15 mouse cellular contexts compared by ENCODE assay signal in the genomic region with DNA sequence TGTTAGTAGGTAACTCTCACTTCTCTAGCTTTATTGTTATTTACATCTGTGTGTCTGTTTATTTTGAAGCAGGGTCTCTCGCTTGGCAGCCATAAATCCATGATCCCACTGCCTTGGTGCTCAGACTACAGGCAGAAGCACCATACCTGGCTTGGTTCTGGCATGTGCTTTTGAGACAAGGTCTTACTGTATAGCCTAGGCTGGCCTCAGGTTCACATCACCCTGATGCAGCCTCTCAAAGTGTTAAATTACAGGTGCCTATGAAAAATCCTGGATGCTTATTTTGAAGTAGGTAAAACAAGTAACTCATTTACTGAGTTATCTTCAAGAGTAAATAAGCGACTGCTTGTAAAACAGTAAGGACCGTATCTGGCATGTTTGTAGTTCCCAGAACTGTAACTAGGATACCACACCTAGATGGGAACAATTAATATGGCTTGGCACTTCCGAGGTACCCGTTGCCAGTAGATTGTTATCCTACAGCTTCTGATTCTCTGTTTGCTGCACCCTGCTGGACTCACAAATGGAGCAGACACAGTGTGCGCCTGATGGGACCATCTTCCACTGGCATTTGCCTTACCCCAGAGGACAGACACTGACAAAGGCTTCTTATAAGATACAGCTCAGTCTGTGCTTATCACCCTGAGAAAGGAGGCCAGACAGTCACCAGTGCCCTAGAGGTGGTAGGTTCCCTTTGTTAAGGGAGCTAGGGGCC. TPM values are rescaled to one million over a fixed set of nuclear protein-coding genes. Genes with fewer than 3 reads are reported as not detected.
DNase-seq lines count a peak whose midpoint lies in the region; ATAC-seq and TF ChIP-seq lines count a peak whose summit lies in the region.
"Had no signal": no experiment of that assay in that cellular context is flagged by ENCODE, and none has a peak within 500 bp of the region (broad histone marks: within the 10 kb centered on the region; RNA-seq: fewer than 3 reads in every experiment).

No protein-coding gene starts in this region.

- no peaks in the 10 kb centered on the region for H3K27me3 ChIP-seq in heart, embryonic 12.5 days (replicated peaks)
- no peaks in the 10 kb centered on the region for H3K27me3 ChIP-seq in heart, embryonic 10.5 days (ENCODE audit: insufficient read depth, poor library complexity, severe bottlenecking)
- no peaks in the 10 kb centered on the region for H3K27me3 ChIP-seq in midbrain, embryonic 15.5 days (replicated peaks)
- H3K27me3 ChIP-seq in midbrain, embryonic 11.5 days (ENCODE audit: control insufficient read depth, insufficient read depth, low read length) = no peaks in the 10 kb centered on the region
- H3K27me3 ChIP-seq in stomach, embryonic 15.5 days (replicated peaks) = no peaks in the 10 kb centered on the region
- H3K27me3 ChIP-seq: hindbrain, embryonic 15.5 days; limb, embryonic 15.5 days; neural tube, embryonic 12.5 days; Patski had no signal

- DNase-seq in heart, embryonic 10.5 days (ENCODE audit: low spot score) = no peak
- DNase-seq in layer of hippocampus, adult 2 months (ENCODE audit: low spot score in 2 of 2) = no peak
- DNase-seq in layer of hippocampus, adult 18-20 months (ENCODE audit: low spot score in 2 of 2) = no peak
- DNase-seq in midbrain, embryonic 11.5 days (ENCODE audit: low spot score, missing footprints) = no peak
- DNase-seq in adipocyte (ENCODE audit: low spot score) = no peak

- no peak overlapping the region for H3K4me2 ChIP-seq in heart, embryonic 12.5 days
- no peak overlapping the region for H3K4me2 ChIP-seq in midbrain, embryonic 15.5 days
- H3K4me2 ChIP-seq in midbrain, embryonic 11.5 days = no peak overlapping the region
- no peak overlapping the region for H3K4me2 ChIP-seq in stomach, embryonic 15.5 days
- H3K4me2 ChIP-seq: hindbrain, embryonic 15.5 days; limb, embryonic 15.5 days; lung, embryonic 14.5 days; neural tube, embryonic 12.5 days had no signal

- H3K36me3 ChIP-seq in heart, embryonic 12.5 days = peaks cover 28% of the 10 kb centered on the region
- peaks cover 24% of the 10 kb centered on the region for H3K36me3 ChIP-seq in heart, embryonic 10.5 days
- no peaks in the 10 kb centered on the region for H3K36me3 ChIP-seq in midbrain, embryonic 15.5 days (replicated peaks)
- peaks cover 2% of the 10 kb centered on the region; the same call in 1 of the 2 replicates for H3K36me3 ChIP-seq in midbrain, embryonic 11.5 days (ENCODE audit: control insufficient read depth, insufficient read depth, low read length)
- peaks cover 9% of the 10 kb centered on the region; the same call in 1 of the 2 replicates for H3K36me3 ChIP-seq in stomach, embryonic 15.5 days
- H3K36me3 ChIP-seq: hindbrain, embryonic 15.5 days had no signal

- 0 out of 2 replicates have a peak, but pooled peaks cover 5% of the 10 kb centered on the region for H3K9me3 ChIP-seq in heart, embryonic 12.5 days (replicated peaks)
- H3K9me3 ChIP-seq in heart, embryonic 10.5 days = no peaks in the 10 kb centered on the region
- no peaks in the 10 kb centered on the region for H3K9me3 ChIP-seq in midbrain, embryonic 15.5 days
- no peaks in the 10 kb centered on the region for H3K9me3 ChIP-seq in midbrain, embryonic 11.5 days (ENCODE audit: control insufficient read depth, low read length)
- H3K9me3 ChIP-seq in stomach, embryonic 15.5 days = no peaks in the 10 kb centered on the region
- H3K9me3 ChIP-seq: hindbrain, embryonic 15.5 days; limb, embryonic 15.5 days; neural tube, embryonic 12.5 days had no signal

- no peak for ATAC-seq in heart, embryonic 12.5 days (ENCODE audit: insufficient number of reproducible peaks, low FRiP score)
- 0 out of 2 replicates have a peak, but pooled peaks have one; percentile 20 for ATAC-seq in midbrain, embryonic 15.5 days (replicated peaks)
- ATAC-seq in midbrain, embryonic 11.5 days (ENCODE audit: low FRiP score) = no peak
- ATAC-seq in stomach, embryonic 15.5 days (ENCODE audit: insufficient read depth, low FRiP score, low read depth) = peak; percentile 53; the same call in 1 of the 2 replicates

- peaks cover 21% of the 10 kb centered on the region for H3K4me1 ChIP-seq in heart, embryonic 12.5 days (replicated peaks)
- peaks cover 16% of the 10 kb centered on the region for H3K4me1 ChIP-seq in heart, embryonic 10.5 days
- H3K4me1 ChIP-seq in midbrain, embryonic 15.5 days = no peaks in the 10 kb centered on the region
- H3K4me1 ChIP-seq in midbrain, embryonic 11.5 days (ENCODE audit: control insufficient read depth, insufficient read depth, low read length) = no peaks in the 10 kb centered on the region
- peaks cover 8% of the 10 kb centered on the region for H3K4me1 ChIP-seq in stomach, embryonic 15.5 days
- H3K4me1 ChIP-seq: neural tube, embryonic 12.5 days had no signal

- no peak overlapping the region for H3K4me3 ChIP-seq in heart, embryonic 12.5 days
- no peak overlapping the region for H3K4me3 ChIP-seq in heart, embryonic 10.5 days
- no peak overlapping the region for H3K4me3 ChIP-seq in layer of hippocampus, adult 2 months
- H3K4me3 ChIP-seq in midbrain, embryonic 15.5 days = no peak overlapping the region
- H3K4me3 ChIP-seq in midbrain, embryonic 11.5 days (ENCODE audit: low read depth, low read length) = no peak overlapping the region
- H3K4me3 ChIP-seq in stomach, embryonic 15.5 days (replicated peaks) = no peak overlapping the region
- H3K4me3 ChIP-seq: embryonic facial prominence, embryonic 10.5 days; gastrocnemius, adult 2 months; hindbrain, embryonic 15.5 days; limb, embryonic 15.5 days; neural tube, embryonic 12.5 days had no signal

- WGBS in heart, embryonic 12.5 days = 78% methylated on average over 6 of the region's 6 CpGs
- WGBS in heart, embryonic 10.5 days = 84% methylated on average over 6 of the region's 6 CpGs
- WGBS in midbrain, embryonic 15.5 days = 90% methylated on average over 6 of the region's 6 CpGs
- 89% methylated on average over 6 of the region's 6 CpGs for WGBS in midbrain, embryonic 11.5 days
- 69% methylated on average over 6 of the region's 6 CpGs for WGBS in stomach, embryonic 15.5 days

- no peak for TF ChIP-seq CTCF in layer of hippocampus, adult 2 months (conservative IDR thresholded peaks at IDR 0.05)

- peak overlapping the region; percentile 7; the same call in 1 of the 2 replicates for H3K27ac ChIP-seq in heart, embryonic 12.5 days (ENCODE audit: poor library complexity, severe bottlenecking)
- no peak overlapping the region; the same call in 1 of the 2 replicates for H3K27ac ChIP-seq in heart, embryonic 10.5 days
- H3K27ac ChIP-seq in layer of hippocampus, adult 2 months = peak overlapping the region; percentile 36; the same call in 1 of the 2 replicates
- no peak overlapping the region for H3K27ac ChIP-seq in midbrain, embryonic 15.5 days
- H3K27ac ChIP-seq in midbrain, embryonic 11.5 days (ENCODE audit: low read depth, low read length) = no peak overlapping the region
- 0 out of 2 replicates have a peak overlapping the region, but pooled peaks have one; percentile 48 for H3K27ac ChIP-seq in stomach, embryonic 15.5 days
- H3K27ac ChIP-seq: embryonic facial prominence, embryonic 10.5 days; hindbrain, embryonic 15.5 days; limb, embryonic 15.5 days; neural tube, embryonic 12.5 days had no signal

- H3K9ac ChIP-seq in heart, embryonic 12.5 days = no peak overlapping the region
- no peak overlapping the region for H3K9ac ChIP-seq in midbrain, embryonic 15.5 days
- no peak overlapping the region for H3K9ac ChIP-seq in midbrain, embryonic 11.5 days (ENCODE audit: low read length)
- H3K9ac ChIP-seq in stomach, embryonic 15.5 days = no peak overlapping the region
- H3K9ac ChIP-seq: hindbrain, embryonic 15.5 days; limb, embryonic 15.5 days; lung, embryonic 14.5 days; neural tube, embryonic 12.5 days had no signal

RNA-seq across cellular contexts. Expression of a gene that starts 21.4 kb away (rescaled TPM):
- 73.2 and 74.6 TPM in 2 replicates for polyA plus RNA-seq in heart, embryonic 12.5 days (2016; fragmentation: Nextera tagmentation; extraction: Ambion mirVana)
- 68.8 and 73.9 TPM in 2 replicates for polyA plus RNA-seq in heart, embryonic 10.5 days (2016; fragmentation: Nextera tagmentation; extraction: Ambion mirVana)
- 100 to 1,000 TPM in 1 of 2 experiments, 10 to 100 TPM in 1; 97.6 to 117 TPM for total RNA-seq in layer of hippocampus, adult 2 months (2021)
- total RNA-seq in layer of hippocampus, adult 18-20 months (2021) = 10 to 100 TPM; 90.1 to 97.5 TPM
- polyA plus RNA-seq in midbrain, embryonic 15.5 days (2015; fragmentation: Nextera tagmentation; extraction: Ambion mirVana) = 173 and 193 TPM in 2 replicates
- polyA plus RNA-seq in midbrain, embryonic 11.5 days (2014; fragmentation: Nextera tagmentation; extraction: Ambion mirVana) = 62.6 and 63.4 TPM in 2 replicates
- polyA plus RNA-seq in stomach, embryonic 15.5 days (2015; fragmentation: Nextera tagmentation; extraction: Ambion mirVana) = 70.5 and 75.9 TPM in 2 replicates

RNA-seq across cellular contexts. Expression of a gene that starts 57.4 kb away (rescaled TPM):
- polyA plus RNA-seq in heart, embryonic 12.5 days (2016; fragmentation: Nextera tagmentation; extraction: Ambion mirVana) = 20.2 and 21.3 TPM in 2 replicates
- 7.9 and 9.5 TPM in 2 replicates for polyA plus RNA-seq in heart, embryonic 10.5 days (2016; fragmentation: Nextera tagmentation; extraction: Ambion mirVana)
- total RNA-seq in layer of hippocampus, adult 2 months (2021) = 10 to 100 TPM; 35.9 to 41.5 TPM
- total RNA-seq in layer of hippocampus, adult 18-20 months (2021) = 10 to 100 TPM; 41.6 to 46.5 TPM
- 26.5 and 26.6 TPM in 2 replicates for polyA plus RNA-seq in midbrain, embryonic 15.5 days (2015; fragmentation: Nextera tagmentation; extraction: Ambion mirVana)
- polyA plus RNA-seq in midbrain, embryonic 11.5 days (2014; fragmentation: Nextera tagmentation; extraction: Ambion mirVana) = 10.5 and 12.1 TPM in 2 replicates
- 10.6 and 12.1 TPM in 2 replicates for polyA plus RNA-seq in stomach, embryonic 15.5 days (2015; fragmentation: Nextera tagmentation; extraction: Ambion mirVana)

Comparison
In these comparisons a context has a peak if more than half of its experiments do, and no peak if none do; other contexts are left out.
1. ATAC-seq: peak in midbrain, embryonic 15.5 days (single experiment) and stomach, embryonic 15.5 days (single experiment); none in heart, embryonic 12.5 days (single experiment) and midbrain, embryonic 11.5 days (single experiment).
2. H3K27ac ChIP-seq: peak in heart, embryonic 12.5 days (single experiment), layer of hippocampus, adult 2 months (single experiment) and stomach, embryonic 15.5 days (single experiment); none in heart, embryonic 10.5 days (single experiment), midbrain, embryonic 15.5 days (single experiment) and midbrain, embryonic 11.5 days (single experiment).